Mouse (Mus musculus) thymus, adult 2 months (tissue): ENCODE data around the gene Retreg2.

Experiments used
- CTCF ChIP-seq: fragments of 200-500 bp; IDR thresholded peaks from 2 replicates; pipeline ENCODE4 v1.5.1; 2012; ENCODE audit warnings: mild to moderate bottlenecking, control low read depth, low read length, moderate library complexity, borderline replicate concordance; ENCODE audit not compliant: control insufficient read depth, poor library complexity, insufficient read depth; ENCODE audit errors: extremely low read depth
- POLR2A ChIP-seq: fragments of 200-500 bp; IDR thresholded peaks from 2 replicates; pipeline ENCODE4 v1.6.1; 2012; ENCODE audit warnings: mild to moderate bottlenecking, low read length, control low read depth, moderate library complexity; ENCODE audit not compliant: control insufficient read depth, poor library complexity, insufficient read depth; ENCODE audit errors: extremely low read depth

- TF ChIP-seq POLR2A (no peak), CTCF (no peak)
Measured at GRCm38 (mm10) chr1:75180741-75181140, 38.2 kb downstream of the Retreg2 start.
